Comparison of ENCODE assay signal across 15 mouse cellular contexts in genomic region chr14:56366712-56367111, GRCm38 (mm10). TPM values are rescaled to one million over a fixed set of nuclear protein-coding genes. Genes with fewer than 3 reads are reported as not detected.
DNase-seq lines count a peak whose midpoint lies in the region; ATAC-seq lines count a peak whose summit lies in the region.
"Had no signal": no experiment of that assay in that cellular context is flagged by ENCODE, and none has a peak within 500 bp of the region (broad histone marks: within the 10 kb centered on the region; RNA-seq: fewer than 3 reads in every experiment).

No protein-coding gene starts in this region.

- H3K36me3 ChIP-seq in embryonic facial prominence, embryonic 13.5 days, result no peaks in the 10 kb centered on the region
- no peaks in the 10 kb centered on the region for H3K36me3 ChIP-seq in embryonic facial prominence, embryonic 10.5 days (replicated peaks)
- H3K36me3 ChIP-seq in lung, embryonic 15.5 days, result no peaks in the 10 kb centered on the region
- H3K36me3 ChIP-seq in embryonic facial prominence, embryonic 14.5 days (ENCODE audit: control insufficient read depth, insufficient read depth, low read length), result no peaks in the 10 kb centered on the region
- no peaks in the 10 kb centered on the region for H3K36me3 ChIP-seq in limb, embryonic 12.5 days

- H3K9ac ChIP-seq in embryonic facial prominence, embryonic 13.5 days, result no peak overlapping the region
- no peak overlapping the region for H3K9ac ChIP-seq in lung, embryonic 15.5 days
- H3K9ac ChIP-seq in embryonic facial prominence, embryonic 14.5 days (ENCODE audit: low read depth, low read length), result no peak overlapping the region
- no peak overlapping the region for H3K9ac ChIP-seq in limb, embryonic 12.5 days (replicated peaks)

- WGBS in embryonic facial prominence, embryonic 13.5 days, result 26% methylated on average over 15 of the region's 15 CpGs
- WGBS in embryonic facial prominence, embryonic 10.5 days, result 34% methylated on average over 15 of the region's 15 CpGs
- WGBS in lung, embryonic 15.5 days, result 10% methylated on average over 15 of the region's 15 CpGs
- WGBS in embryonic facial prominence, embryonic 14.5 days, result 20% methylated on average over 15 of the region's 15 CpGs
- 32% methylated on average over 15 of the region's 15 CpGs for WGBS in limb, embryonic 12.5 days

- H3K27me3 ChIP-seq in embryonic facial prominence, embryonic 13.5 days, result peaks cover 60% of the 10 kb centered on the region
- peaks cover 68% of the 10 kb centered on the region for H3K27me3 ChIP-seq in embryonic facial prominence, embryonic 10.5 days (replicated peaks; ENCODE audit: low read depth, poor library complexity, severe bottlenecking)
- peaks cover 29% of the 10 kb centered on the region for H3K27me3 ChIP-seq in lung, embryonic 15.5 days
- peaks cover 55% of the 10 kb centered on the region for H3K27me3 ChIP-seq in embryonic facial prominence, embryonic 14.5 days (replicated peaks; ENCODE audit: control insufficient read depth, insufficient read depth, low read length)
- peaks cover 65% of the 10 kb centered on the region for H3K27me3 ChIP-seq in limb, embryonic 12.5 days

- no peak for DNase-seq in embryonic facial prominence, embryonic 10.5 days (ENCODE audit: low spot score)
- DNase-seq in lung, adult 18-20 months, result no peak
- peak; percentile 47 for DNase-seq in embryonic facial prominence, embryonic 14.5 days (ENCODE audit: low spot score)
- no peak for DNase-seq in frontal cortex, postnatal 14 days (ENCODE audit: low spot score in 2 of 2)
- no peak for DNase-seq in layer of hippocampus, adult 18-20 months (ENCODE audit: low spot score in 2 of 2)
- DNase-seq: cerebellum, adult 8-10 months; thymus, adult 2 months had no signal

- no peak for ATAC-seq in embryonic facial prominence, embryonic 13.5 days (ENCODE audit: insufficient number of reproducible peaks, insufficient read depth, low FRiP score, low TSS enrichment, low read depth)
- peak; percentile 72 for ATAC-seq in lung, embryonic 15.5 days (ENCODE audit: borderline replicate concordance, extremely low read depth, low FRiP score, low TSS enrichment)
- ATAC-seq in embryonic facial prominence, embryonic 14.5 days (ENCODE audit: low read depth), result no peak
- ATAC-seq in limb, embryonic 12.5 days (ENCODE audit: insufficient number of reproducible peaks, insufficient read depth, low FRiP score, low TSS enrichment, low read depth), result no peak

- H3K27ac ChIP-seq in embryonic facial prominence, embryonic 13.5 days, result no peak overlapping the region
- H3K27ac ChIP-seq in embryonic facial prominence, embryonic 10.5 days (replicated peaks), result no peak overlapping the region
- peak overlapping the region; percentile 25; the same call in 1 of the 2 replicates for H3K27ac ChIP-seq in lung, embryonic 15.5 days
- no peak overlapping the region for H3K27ac ChIP-seq in embryonic facial prominence, embryonic 14.5 days (replicated peaks; ENCODE audit: low read depth, low read length)
- no peak overlapping the region for H3K27ac ChIP-seq in limb, embryonic 12.5 days
- H3K27ac ChIP-seq: left cerebral cortex, adult 2 months had no signal

- peaks cover 17% of the 10 kb centered on the region for H3K4me1 ChIP-seq in embryonic facial prominence, embryonic 13.5 days
- H3K4me1 ChIP-seq in embryonic facial prominence, embryonic 10.5 days, result peaks cover 12% of the 10 kb centered on the region
- peaks cover 32% of the 10 kb centered on the region for H3K4me1 ChIP-seq in lung, embryonic 15.5 days
- peaks cover 18% of the 10 kb centered on the region for H3K4me1 ChIP-seq in embryonic facial prominence, embryonic 14.5 days (ENCODE audit: control insufficient read depth, insufficient read depth, low read length)
- H3K4me1 ChIP-seq in limb, embryonic 12.5 days (replicated peaks), result peaks cover 9% of the 10 kb centered on the region

- 0 out of 2 replicates have a peak overlapping the region, but pooled peaks have one; percentile 24 for H3K4me2 ChIP-seq in embryonic facial prominence, embryonic 13.5 days
- peak overlapping the region; percentile 30; the same call in 1 of the 2 replicates for H3K4me2 ChIP-seq in lung, embryonic 15.5 days
- 0 out of 2 replicates have a peak overlapping the region, but pooled peaks have one; percentile 23 for H3K4me2 ChIP-seq in embryonic facial prominence, embryonic 14.5 days (ENCODE audit: low read depth, low read length)
- peak overlapping the region; percentile 6; the same call in 1 of the 2 replicates for H3K4me2 ChIP-seq in limb, embryonic 12.5 days

- no peaks in the 10 kb centered on the region for H3K9me3 ChIP-seq in embryonic facial prominence, embryonic 13.5 days
- H3K9me3 ChIP-seq in embryonic facial prominence, embryonic 10.5 days, result no peaks in the 10 kb centered on the region
- no peaks in the 10 kb centered on the region for H3K9me3 ChIP-seq in lung, embryonic 15.5 days
- no peaks in the 10 kb centered on the region for H3K9me3 ChIP-seq in embryonic facial prominence, embryonic 14.5 days (ENCODE audit: control insufficient read depth, low read length)
- no peaks in the 10 kb centered on the region for H3K9me3 ChIP-seq in limb, embryonic 12.5 days

- H3K4me3 ChIP-seq in embryonic facial prominence, embryonic 13.5 days, result no peak overlapping the region
- no peak overlapping the region for H3K4me3 ChIP-seq in embryonic facial prominence, embryonic 10.5 days
- H3K4me3 ChIP-seq in lung, embryonic 15.5 days, result no peak overlapping the region
- H3K4me3 ChIP-seq in embryonic facial prominence, embryonic 14.5 days (ENCODE audit: low read depth, low read length), result no peak overlapping the region
- H3K4me3 ChIP-seq in limb, embryonic 12.5 days (replicated peaks), result no peak overlapping the region
- H3K4me3 ChIP-seq: left cerebral cortex, adult 2 months had no signal

RNA-seq across cellular contexts. Expression of gene Atp12a, which starts 1.8 kb away (rescaled TPM):
- 0.11 and 0.15 TPM in 2 replicates for polyA plus RNA-seq in embryonic facial prominence, embryonic 13.5 days (2015; fragmentation: Nextera tagmentation; extraction: Ambion mirVana)
- 0.05 TPM in 1 of 2 replicates, not detected in the other for polyA plus RNA-seq in embryonic facial prominence, embryonic 10.5 days (2016; fragmentation: Nextera tagmentation; extraction: Ambion mirVana)
- polyA plus RNA-seq in lung, embryonic 15.5 days (2015; fragmentation: Nextera tagmentation; extraction: Ambion mirVana), result 1.5 and 1.9 TPM in 2 replicates
- polyA plus RNA-seq in embryonic facial prominence, embryonic 14.5 days (2014; fragmentation: Nextera tagmentation; extraction: Ambion mirVana), result 0.26 and 0.28 TPM in 2 replicates
- not detected in 2 replicates for polyA plus RNA-seq in limb, embryonic 12.5 days (2016; fragmentation: Nextera tagmentation; extraction: Ambion mirVana)
- total RNA-seq in layer of hippocampus, adult 18-20 months (2021), result under 1 TPM in 1 of 2 experiments, not detected in 1; 0.28 TPM
- total RNA-seq: neutrophil, adult 5-6 weeks had no signal
- polyA plus RNA-seq: intestine, embryonic 14.5 days; liver, embryonic 16.5 days had no signal

RNA-seq across cellular contexts. Expression of gene Rnf17, which starts 35.7 kb away (rescaled TPM):
- 2.0 and 2.2 TPM in 2 replicates for polyA plus RNA-seq in embryonic facial prominence, embryonic 13.5 days (2015; fragmentation: Nextera tagmentation; extraction: Ambion mirVana)
- polyA plus RNA-seq in embryonic facial prominence, embryonic 10.5 days (2016; fragmentation: Nextera tagmentation; extraction: Ambion mirVana), result 2.2 and 2.7 TPM in 2 replicates
- polyA plus RNA-seq in lung, embryonic 15.5 days (2015; fragmentation: Nextera tagmentation; extraction: Ambion mirVana), result 1.1 and 1.9 TPM in 2 replicates
- polyA plus RNA-seq in embryonic facial prominence, embryonic 14.5 days (2014; fragmentation: Nextera tagmentation; extraction: Ambion mirVana), result 1.5 and 3.1 TPM in 2 replicates
- 1.6 and 2.0 TPM in 2 replicates for polyA plus RNA-seq in limb, embryonic 12.5 days (2016; fragmentation: Nextera tagmentation; extraction: Ambion mirVana)
- total RNA-seq in layer of hippocampus, adult 18-20 months (2021), result under 1 TPM; 0.50 to 0.68 TPM
- polyA plus RNA-seq: C2C12 had no signal
